Mouse (Mus musculus) spleen, postnatal 10 days (tissue): ENCODE results near the gene Gm21488.
"Not testable (repeated sequence)": the region's sequence is repeated elsewhere in the genome, so short reads cannot be mapped to it uniquely, and the experiment has no call there.

ENCODE experiments used
- DNase-seq, 2 experiments: peaks; one replicate each; pipeline ENCODE4 v3.0.0; 2021 to 2022; ENCODE audit warnings: low spot score in 2 of 2

Gm21488 gene

GRCm38 (mm10) chrY:27521820-27522219, at the start of gene Gm21488:
TSS of gene Gm21488 (minus strand) at chrY:27521920.
- DNase-seq, result not testable (repeated sequence)
